ENCODE assay signal across 8 mouse cellular contexts in genomic region chr17:48585902-48586359, GRCm38 (mm10).
A peak's percentile ranks its signal among the peaks of the same experiment; 100 is the strongest.
DNase-seq lines count a peak whose midpoint lies in the region; ATAC-seq and TF ChIP-seq lines count a peak whose summit lies in the region.

No protein-coding gene starts in this region.

- WGBS in kidney, postnatal 0 days: 2% methylated on average over 14 of the region's 14 CpGs
- 6% methylated on average over 14 of the region's 14 CpGs for WGBS in liver, postnatal 0 days (ENCODE audit: insufficient replicate concordance)
- 5% methylated on average over 14 of the region's 14 CpGs for WGBS in thymus, adult 2 months

- H3K36me3 ChIP-seq in kidney, postnatal 0 days (ENCODE audit: insufficient read depth, low read length): no peaks in the 10 kb centered on the region
- no peaks in the 10 kb centered on the region for H3K36me3 ChIP-seq in liver, postnatal 0 days (replicated peaks; ENCODE audit: insufficient read depth, low read length)
- H3K36me3 ChIP-seq in thymus, adult 2 months (ENCODE audit: control insufficient read depth, insufficient read depth, low read length): no peaks in the 10 kb centered on the region

- no peaks in the 10 kb centered on the region for H3K27me3 ChIP-seq in kidney, postnatal 0 days (ENCODE audit: insufficient read depth, low read length)
- no peaks in the 10 kb centered on the region for H3K27me3 ChIP-seq in liver, postnatal 0 days (ENCODE audit: insufficient read depth, low read length)
- H3K27me3 ChIP-seq in thymus, adult 2 months (ENCODE audit: control insufficient read depth, insufficient read depth, low read length): no peaks in the 10 kb centered on the region

- H3K9me3 ChIP-seq in kidney, postnatal 0 days (replicated peaks; ENCODE audit: low read length): no peaks in the 10 kb centered on the region
- no peaks in the 10 kb centered on the region for H3K9me3 ChIP-seq in liver, postnatal 0 days (ENCODE audit: low read length)

- H3K4me3 ChIP-seq in kidney, postnatal 0 days (replicated peaks; ENCODE audit: low read depth, low read length): peak overlapping the region; percentile 28
- peak overlapping the region; percentile 34 for H3K4me3 ChIP-seq in liver, postnatal 0 days (ENCODE audit: low read depth, low read length)
- peak overlapping the region; percentile 35 for H3K4me3 ChIP-seq in thymus, adult 2 months (ENCODE audit: control insufficient read depth, insufficient read depth, low read length)

- no peak overlapping the region; the same call in 1 of the 2 replicates for H3K27ac ChIP-seq in kidney, postnatal 0 days
- no peak overlapping the region for H3K27ac ChIP-seq in liver, postnatal 0 days (ENCODE audit: low read depth)
- peak overlapping the region; percentile 30 for H3K27ac ChIP-seq in thymus, adult 2 months (ENCODE audit: control insufficient read depth, insufficient read depth, low read length)

- TF ChIP-seq CTCF in kidney, postnatal 0 days (IDR thresholded peaks at IDR 0.05; ENCODE audit: low read depth): no peak
- no peak for TF ChIP-seq CTCF in liver, postnatal 0 days (IDR thresholded peaks at IDR 0.05; ENCODE audit: low read depth)
- no peak for TF ChIP-seq CTCF in thymus, adult 2 months (IDR thresholded peaks at IDR 0.05; ENCODE audit: borderline replicate concordance, control insufficient read depth, extremely low read depth, insufficient read depth, low read length, poor library complexity)

- H3K4me2 ChIP-seq in kidney, postnatal 0 days (ENCODE audit: low read length): peak overlapping the region; percentile 62
- H3K4me2 ChIP-seq in liver, postnatal 0 days (ENCODE audit: low read depth, low read length): peak overlapping the region; percentile 69

- DNase-seq in kidney, postnatal 0 days (ENCODE audit: low spot score): peak; percentile 69
- DNase-seq in kidney, postnatal 14 days: no peak
- no peak for DNase-seq in liver, postnatal 0 days
- DNase-seq in thymus, adult 2 months: peak; percentile 21
- DNase-seq in adrenal gland, postnatal 14 days: no peak
- DNase-seq in T-cell, adult 2 months (ENCODE audit: low spot score): no peak

- ATAC-seq in kidney, postnatal 0 days (replicated peaks; ENCODE audit: low FRiP score, low read depth): peak; percentile 66; the same call in 1 of the 2 replicates
- peak; percentile 96 for ATAC-seq in common myeloid progenitor, adult 5-6 weeks (replicated peaks; ENCODE audit: low read depth, poor library complexity, severe bottlenecking)
- peak; percentile 91 to 92 for ATAC-seq in hematopoietic stem cell, adult 5-6 weeks (replicated peaks in 1 of 2; ENCODE audit: insufficient read depth in 1 of 2, low FRiP score in 2 of 2, low TSS enrichment in 1 of 2, low read depth in 1 of 2, poor library complexity in 2 of 2, severe bottlenecking in 2 of 2)
- no peak for ATAC-seq in liver, postnatal 0 days

- TF ChIP-seq POLR2A in thymus, adult 2 months (IDR thresholded peaks at IDR 0.05; ENCODE audit: control insufficient read depth, extremely low read depth, insufficient read depth, low read length, poor library complexity): no peak

- no peaks in the 10 kb centered on the region for H3K4me1 ChIP-seq in kidney, postnatal 0 days (replicated peaks; ENCODE audit: insufficient read depth, low read length)
- peaks cover 2% of the 10 kb centered on the region; the same call in 1 of the 2 replicates for H3K4me1 ChIP-seq in liver, postnatal 0 days (ENCODE audit: insufficient read depth)
- no peaks in the 10 kb centered on the region; the same call in 1 of the 2 replicates for H3K4me1 ChIP-seq in thymus, adult 2 months (replicated peaks; ENCODE audit: control insufficient read depth, insufficient read depth, low read length)

- H3K9ac ChIP-seq in kidney, postnatal 0 days (ENCODE audit: low read depth, low read length): peak overlapping the region; percentile 46; the same call in 1 of the 2 replicates
- H3K9ac ChIP-seq in liver, postnatal 0 days (replicated peaks): peak overlapping the region; percentile 38

- TF ChIP-seq EP300 in liver, postnatal 0 days (IDR thresholded peaks at IDR 0.05; ENCODE audit: low read depth): no peak

Comparison
In these comparisons a context has a peak if more than half of its experiments do, and no peak if none do; other contexts are left out.
1. DNase-seq: peak in kidney, postnatal 0 days (single experiment) and thymus, adult 2 months (single experiment); none in kidney, postnatal 14 days (single experiment), liver, postnatal 0 days (single experiment), adrenal gland, postnatal 14 days (single experiment) and T-cell, adult 2 months (single experiment).
2. Peak in every context shown above with its lines, with median percentiles within 50 percentile points of each other: H3K4me3 ChIP-seq.